Mouse (Mus musculus) neural tube, embryonic 11.5 days (tissue): Measurements from ENCODE around the gene Iqck. TPM values are rescaled to one million over a fixed set of nuclear protein-coding genes. Genes with fewer than 3 reads are reported as not detected.
A peak's percentile ranks its signal among the peaks of the same experiment; 100 is the strongest.

Experiments used
- ATAC-seq: fragments of 200-750 bp; cut with Nextera tagmentation; 2 replicates; pipeline ENCODE4 v1.8.0; 2017; ENCODE audit warnings: moderate number of reproducible peaks, mild to moderate bottlenecking, moderate TSS enrichment, moderate library complexity; ENCODE audit not compliant: insufficient read depth, low FRiP score, low TSS enrichment
- DNase-seq: peaks from one replicate; pipeline ENCODE4 v3.0.0-alpha.2; 2015; ENCODE audit warnings: low spot score
- H3K27ac ChIP-seq: fragments of 300-500 bp; sonication (generic); 2 replicates; pipeline ENCODE4 v1.5.1; 2014; ENCODE audit warnings: low read depth, mild to moderate bottlenecking, low read length
- H3K27me3 ChIP-seq: fragments of 300-500 bp; sonication (generic); 2 replicates; pipeline ENCODE4 v1.6.1; 2014; ENCODE audit warnings: mild to moderate bottlenecking, low read length, mixed read lengths; ENCODE audit not compliant: control insufficient read depth, insufficient read depth
- H3K36me3 ChIP-seq: fragments of 300-500 bp; sonication (generic); 2 replicates; pipeline ENCODE4 v1.6.1; 2014; ENCODE audit warnings: mild to moderate bottlenecking, low read length, moderate library complexity, mixed read lengths; ENCODE audit not compliant: control insufficient read depth, insufficient read depth
- H3K4me1 ChIP-seq: fragments of 300-500 bp; sonication (generic); 2 replicates; pipeline ENCODE4 v1.6.1; 2014; ENCODE audit warnings: low read length, mixed read lengths; ENCODE audit not compliant: control insufficient read depth, insufficient read depth
- H3K4me2 ChIP-seq: fragments of 300-500 bp; sonication (generic); 2 replicates; pipeline ENCODE4 v1.6.1; 2014; ENCODE audit warnings: low read depth, mild to moderate bottlenecking, moderate library complexity
- H3K4me3 ChIP-seq: fragments of 300-500 bp; sonication (generic); 2 replicates; pipeline ENCODE4 v1.5.1; 2014; ENCODE audit warnings: low read depth, low read length
- H3K9ac ChIP-seq: fragments of 300-500 bp; sonication (generic); 2 replicates; pipeline ENCODE4 v1.6.1; 2014; ENCODE audit warnings: mild to moderate bottlenecking, low read length
- H3K9me3 ChIP-seq: fragments of 300-500 bp; sonication (generic); 2 replicates; pipeline ENCODE4 v1.6.1; 2016; ENCODE audit warnings: low read length; ENCODE audit not compliant: control insufficient read depth
- WGBS: fragments of 180-500 bp; shearing (Covaris S2); extraction: QIAGEN DNeasy Blood & Tissue Kit; methylation state at CpG from one replicate; pipeline ENCODE4 v1.1.7; 2014; 5-methylcytosine and 5-hydroxymethylcytosine counted together
- polyA plus RNA-seq: library from polyadenylated mRNA; unstranded; fragments of >200 nt; fragmentation: Nextera tagmentation; extraction: Ambion mirVana; gene quantifications from 2 replicates; pipeline ENCODE4 v1.2.1, GENCODE M21; 2014

Gene Iqck
- polyA plus RNA-seq, 1 experiment from 2014 or later, result 2.9 TPM

- Histone ChIP-seq H3K27me3 (no peaks in the 10 kb centered on the region), H3K36me3 (no peaks in the 10 kb centered on the region), H3K4me2 (no peak overlapping the region), H3K27ac (no peak overlapping the region), H3K4me3 (no peak overlapping the region), H3K4me1 (peaks cover 6% of the 10 kb centered on the region; the same call in 1 of the 2 replicates), H3K9ac (no peak overlapping the region), H3K9me3 (no peaks in the 10 kb centered on the region)
- ATAC-seq, result no peak
- no peak for DNase-seq
- WGBS, result 75% methylated on average over 2 of the region's 2 CpGs
Measured at GRCm38 (mm10) chr7:118900090-118900489, 44.5 kb downstream of the Iqck start.

GRCm38 (mm10) chr7:118902944-118903343 lies 47.4 kb downstream of the Iqck start:
- no peaks in the 10 kb centered on the region for H3K27me3 ChIP-seq
- H3K9ac ChIP-seq, result no peak overlapping the region
- no peaks in the 10 kb centered on the region for H3K4me1 ChIP-seq
- ATAC-seq, result no peak
- 80% methylated on average over 13 of the region's 13 CpGs for WGBS
- H3K9me3 ChIP-seq, result no peaks in the 10 kb centered on the region
- DNase-seq, result no peak
- no peak overlapping the region for H3K27ac ChIP-seq
- H3K4me2 ChIP-seq, result no peak overlapping the region
- H3K4me3 ChIP-seq, result no peak overlapping the region
- no peaks in the 10 kb centered on the region for H3K36me3 ChIP-seq

- no peak overlapping the region for H3K9ac ChIP-seq
- H3K36me3 ChIP-seq, result no peaks in the 10 kb centered on the region
- WGBS, result 91% methylated on average over 9 of the region's 9 CpGs
- H3K27ac ChIP-seq, result no peak overlapping the region
- H3K27me3 ChIP-seq, result no peaks in the 10 kb centered on the region
- DNase-seq, result no peak
- H3K4me2 ChIP-seq, result no peak overlapping the region
- H3K4me1 ChIP-seq, result no peaks in the 10 kb centered on the region
- no peak for ATAC-seq
- H3K9me3 ChIP-seq, result no peaks in the 10 kb centered on the region
- H3K4me3 ChIP-seq, result no peak overlapping the region
Measured at GRCm38 (mm10) chr7:118903879-118904278, 48.3 kb downstream of the Iqck start.

GRCm38 (mm10) chr7:118904530-118904929 lies 49.0 kb downstream of the Iqck start:
- Histone ChIP-seq H3K27me3 (no peaks in the 10 kb centered on the region), H3K9me3 (no peaks in the 10 kb centered on the region), H3K4me1 (no peaks in the 10 kb centered on the region), H3K36me3 (no peaks in the 10 kb centered on the region), H3K4me2 (no peak overlapping the region), H3K27ac (no peak overlapping the region), H3K9ac (no peak overlapping the region), H3K4me3 (no peak overlapping the region)
- 88% methylated on average over 4 of the region's 4 CpGs for WGBS
- DNase-seq (no peak), ATAC-seq (no peak)

GRCm38 (mm10) chr7:118908961-118909515 lies 53.5 kb downstream of the Iqck start:
- WGBS, result 71% methylated on average over 8 of the region's 8 CpGs
- no peak overlapping the region for H3K4me3 ChIP-seq
- no peaks in the 10 kb centered on the region for H3K9me3 ChIP-seq
- no peaks in the 10 kb centered on the region for H3K36me3 ChIP-seq
- H3K27ac ChIP-seq, result no peak overlapping the region
- no peak overlapping the region for H3K4me2 ChIP-seq
- H3K4me1 ChIP-seq, result peaks cover 5% of the 10 kb centered on the region
- DNase-seq (no peak), ATAC-seq (no peak)
- H3K9ac ChIP-seq, result no peak overlapping the region
- H3K27me3 ChIP-seq, result no peaks in the 10 kb centered on the region

- H3K36me3 ChIP-seq, result no peaks in the 10 kb centered on the region
- H3K9me3 ChIP-seq, result no peaks in the 10 kb centered on the region
- H3K9ac ChIP-seq, result no peak overlapping the region
- H3K27ac ChIP-seq, result no peak overlapping the region
- 89% methylated on average over 2 of the region's 2 CpGs for WGBS
- H3K4me3 ChIP-seq, result no peak overlapping the region
- H3K4me2 ChIP-seq, result no peak overlapping the region
- DNase-seq (no peak), ATAC-seq (no peak)
- no peaks in the 10 kb centered on the region for H3K27me3 ChIP-seq
- H3K4me1 ChIP-seq, result peaks cover 5% of the 10 kb centered on the region
Measured at GRCm38 (mm10) chr7:118910464-118910863, 54.9 kb downstream of the Iqck start.

GRCm38 (mm10) chr7:118911170-118911569 lies 55.6 kb downstream of the Iqck start:
- no peaks in the 10 kb centered on the region for H3K9me3 ChIP-seq
- WGBS, result 91% methylated on average over 2 of the region's 2 CpGs
- H3K4me1 ChIP-seq, result peaks cover 5% of the 10 kb centered on the region
- H3K27me3 ChIP-seq, result no peaks in the 10 kb centered on the region
- H3K27ac ChIP-seq, result no peak overlapping the region
- ATAC-seq (no peak), DNase-seq (no peak)
- H3K4me2 ChIP-seq, result no peak overlapping the region
- no peak overlapping the region for H3K4me3 ChIP-seq
- H3K9ac ChIP-seq, result no peak overlapping the region
- no peaks in the 10 kb centered on the region for H3K36me3 ChIP-seq

- DNase-seq, result no peak
- no peak for ATAC-seq
- H3K36me3 ChIP-seq, result no peaks in the 10 kb centered on the region
- H3K9ac ChIP-seq, result no peak overlapping the region
- no peak overlapping the region for H3K4me3 ChIP-seq
- WGBS, result 88% methylated on average over 7 of the region's 7 CpGs
- H3K9me3 ChIP-seq, result no peaks in the 10 kb centered on the region
- no peak overlapping the region for H3K27ac ChIP-seq
- no peaks in the 10 kb centered on the region for H3K27me3 ChIP-seq
- H3K4me1 ChIP-seq, result peaks cover 5% of the 10 kb centered on the region
- H3K4me2 ChIP-seq, result no peak overlapping the region
Measured at GRCm38 (mm10) chr7:118911571-118911970, 56.0 kb downstream of the Iqck start.

- DNase-seq (peak; percentile 35), ATAC-seq (0 out of 2 replicates have a peak, but pooled peaks have one; percentile 35)
- Histone ChIP-seq H3K4me1 (peaks cover 5% of the 10 kb centered on the region), H3K36me3 (no peaks in the 10 kb centered on the region), H3K4me2 (no peak overlapping the region), H3K9me3 (no peaks in the 10 kb centered on the region), H3K27ac (no peak overlapping the region), H3K27me3 (no peaks in the 10 kb centered on the region), H3K4me3 (no peak overlapping the region), H3K9ac (no peak overlapping the region)
- 40% methylated on average over 8 of the region's 8 CpGs for WGBS
Measured at GRCm38 (mm10) chr7:118912049-118912490, 56.5 kb downstream of the Iqck start.
